Mouse (Mus musculus) right cerebral cortex, postnatal 10 days (tissue): ENCODE measurements around the gene Fmo5.
A peak's percentile ranks its signal among the peaks of the same experiment; 100 is the strongest.

ENCODE experiments used
- DNase-seq, 2 experiments: peaks; one replicate each; pipeline ENCODE4 v3.0.0; 2021; ENCODE audit warnings: low spot score in 2 of 2

Fmo5 gene

GRCm38 (mm10) chr3:97680631-97681320 lies 52.2 kb downstream of the Fmo5 start:
- DNase-seq = peak; percentile 78 to 82

GRCm38 (mm10) chr3:97681321-97682158 lies 52.9 kb downstream of the Fmo5 start:
- DNase-seq = peak; percentile 78 to 80

- no peak for DNase-seq
Observed at GRCm38 (mm10) chr3:97682159-97682502, 53.5 kb downstream of the Fmo5 start.

GRCm38 (mm10) chr3:97682576-97682975 lies 54.0 kb downstream of the Fmo5 start:
- DNase-seq = no peak

- DNase-seq = no peak
Observed at GRCm38 (mm10) chr3:97683560-97684195, 55.1 kb downstream of the Fmo5 start.

- no peak for DNase-seq
Observed at GRCm38 (mm10) chr3:97686372-97687117, 57.9 kb downstream of the Fmo5 start.

GRCm38 (mm10) chr3:97689289-97689688 lies 60.7 kb downstream of the Fmo5 start:
- DNase-seq = no peak

GRCm38 (mm10) chr3:97690590-97690989 lies 62.0 kb downstream of the Fmo5 start:
- DNase-seq = no peak

- DNase-seq = peak in 1 of 2 experiments; percentile 54
Observed at GRCm38 (mm10) chr3:97691443-97692017, 62.9 kb downstream of the Fmo5 start.

GRCm38 (mm10) chr3:97693806-97694205 lies 65.2 kb downstream of the Fmo5 start:
- DNase-seq = no peak

- no peak for DNase-seq
Observed at GRCm38 (mm10) chr3:97696866-97697265, 68.3 kb downstream of the Fmo5 start.

- no peak for DNase-seq
Observed at GRCm38 (mm10) chr3:97697291-97697690, 68.7 kb downstream of the Fmo5 start.

- DNase-seq = no peak
Observed at GRCm38 (mm10) chr3:97699061-97699460, 70.5 kb downstream of the Fmo5 start.

- no peak for DNase-seq
Observed at GRCm38 (mm10) chr3:97701198-97701597, 72.6 kb downstream of the Fmo5 start.

- DNase-seq = no peak
Observed at GRCm38 (mm10) chr3:97702448-97703080, 74.0 kb downstream of the Fmo5 start.
